Mouse (Mus musculus): ENCODE results near the gene Bnc1.
A peak's percentile ranks its signal among the peaks of the same experiment; 100 is the strongest.

The Bnc1 gene

GRCm38 (mm10) chr7:81973939-81974338 is 18.2 kb downstream of the Bnc1 start:
- no peak for DNase-seq (ENCODE audit: low read depth)

- no peak for DNase-seq (ENCODE audit: low read depth)
These were observed 18.8 kb downstream of the Bnc1 start for GRCm38 (mm10) chr7:81973339-81973738.

GRCm38 (mm10) chr7:81968975-81969374 is 23.1 kb downstream of the Bnc1 start:
- no peak for DNase-seq (ENCODE audit: low read depth)

- DNase-seq (ENCODE audit: low read depth), result no peak
These were observed 23.6 kb downstream of the Bnc1 start for GRCm38 (mm10) chr7:81968451-81968850.

- DNase-seq (ENCODE audit: low read depth), result no peak
These were observed 25.9 kb downstream of the Bnc1 start for GRCm38 (mm10) chr7:81966195-81966594.

- DNase-seq (ENCODE audit: low read depth), result no peak
These were observed 32.4 kb downstream of the Bnc1 start for GRCm38 (mm10) chr7:81959704-81960103.

- DNase-seq (ENCODE audit: low read depth), result no peak
These were observed 37.8 kb downstream of the Bnc1 start for GRCm38 (mm10) chr7:81954208-81954846.

- no peak for DNase-seq (ENCODE audit: low read depth)
These were observed 41.6 kb downstream of the Bnc1 start for GRCm38 (mm10) chr7:81950499-81950898.

GRCm38 (mm10) chr7:81945398-81945797 is 46.7 kb downstream of the Bnc1 start:
- DNase-seq (ENCODE audit: low read depth), result no peak

- no peak for DNase-seq (ENCODE audit: low read depth)
These were observed 57.3 kb downstream of the Bnc1 start for GRCm38 (mm10) chr7:81934806-81935205.

GRCm38 (mm10) chr7:81934267-81934745 is 57.8 kb downstream of the Bnc1 start, which contains the start of gene Hdgfl3:
Gene Hdgfl3 (minus strand): TSS chr7:81934473.
- peak; percentile 46 for DNase-seq (ENCODE audit: low read depth)

- no peak for DNase-seq (ENCODE audit: low read depth)
These were observed 58.4 kb downstream of the Bnc1 start for GRCm38 (mm10) chr7:81933601-81934266.

GRCm38 (mm10) chr7:81933061-81933600 is 59.0 kb downstream of the Bnc1 start:
- no peak for DNase-seq (ENCODE audit: low read depth)

- DNase-seq (ENCODE audit: low read depth), result no peak
These were observed 59.5 kb downstream of the Bnc1 start for GRCm38 (mm10) chr7:81932521-81933045.

- DNase-seq (ENCODE audit: low read depth), result no peak
These were observed 63.1 kb downstream of the Bnc1 start for GRCm38 (mm10) chr7:81928998-81929397.

GRCm38 (mm10) chr7:81921379-81921952 is 70.6 kb downstream of the Bnc1 start:
- no peak for DNase-seq (ENCODE audit: low read depth)

GRCm38 (mm10) chr7:81920314-81920713 is 71.8 kb downstream of the Bnc1 start:
- no peak for DNase-seq (ENCODE audit: low read depth)

- peak; percentile 23 for DNase-seq (ENCODE audit: low read depth)
These were observed 73.8 kb downstream of the Bnc1 start for GRCm38 (mm10) chr7:81918316-81918715.

Data from fibroblast of lung, adult 2 months (primary cell).